Mouse (Mus musculus): ENCODE measurements around the gene Spem2. TPM values are rescaled to one million over a fixed set of nuclear protein-coding genes. Genes with fewer than 3 reads are reported as not detected.
A peak's percentile ranks its signal among the peaks of the same experiment; 100 is the strongest.

The Spem2 gene
- polyA plus RNA-seq, 1 experiment from 2014 or later = not detected

DNA sequence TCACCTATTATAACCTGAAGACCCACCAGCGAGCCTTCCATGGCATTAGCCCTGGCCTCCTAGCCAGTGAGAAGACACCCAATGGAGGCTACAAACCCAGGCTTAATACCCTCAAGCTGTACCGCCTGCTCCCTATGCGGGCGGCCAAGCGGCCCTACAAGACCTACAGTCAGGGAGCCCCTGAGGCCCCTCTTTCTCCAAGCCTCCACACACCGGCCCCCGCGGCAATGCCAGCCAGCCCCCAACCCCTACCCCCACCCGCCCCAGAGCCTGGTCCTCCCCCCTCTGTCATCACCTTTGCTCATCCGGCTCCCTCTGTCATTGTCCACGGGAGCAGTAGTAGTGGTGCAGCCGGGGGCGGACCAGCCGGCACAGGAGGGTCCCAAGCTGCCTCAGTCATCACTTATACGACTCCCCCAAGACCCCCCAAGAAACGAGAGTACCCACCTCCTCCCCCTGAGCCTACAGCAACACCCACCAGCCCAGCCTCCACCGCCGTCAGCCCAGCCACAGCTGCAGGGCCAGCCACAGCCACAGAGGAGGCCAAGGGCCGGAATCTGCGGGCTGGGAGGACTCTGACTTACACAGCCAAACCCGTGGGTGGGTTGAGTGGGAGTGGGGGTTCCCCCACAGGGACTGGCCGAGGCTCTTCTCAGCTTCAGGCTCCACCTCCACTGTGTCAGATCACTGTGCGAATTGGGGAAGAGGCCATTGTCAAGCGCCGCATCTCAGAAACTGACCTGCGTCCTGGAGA is 40.6 kb downstream of the Spem2 start:
- WGBS = 60% methylated on average over 26 of the region's 26 CpGs
- 0 out of 2 replicates have a peak, but pooled peaks have one; percentile 11 for ATAC-seq (ENCODE audit: extremely low read depth, insufficient number of reproducible peaks, low FRiP score, low TSS enrichment)
- Histone ChIP-seq H3K36me3 (peaks cover 41% of the 10 kb centered on the region), H3K27me3 (replicated peaks) (peaks cover 11% of the 10 kb centered on the region; the same call in 1 of the 2 replicates), H3K9ac (peak overlapping the region; percentile 10; the same call in 1 of the 2 replicates), H3K27ac (replicated peaks) (no peak overlapping the region), H3K4me3 (no peak overlapping the region), H3K4me1 (peaks cover 40% of the 10 kb centered on the region), H3K4me2 (no peak overlapping the region), H3K9me3 (no peaks in the 10 kb centered on the region)

DNA sequence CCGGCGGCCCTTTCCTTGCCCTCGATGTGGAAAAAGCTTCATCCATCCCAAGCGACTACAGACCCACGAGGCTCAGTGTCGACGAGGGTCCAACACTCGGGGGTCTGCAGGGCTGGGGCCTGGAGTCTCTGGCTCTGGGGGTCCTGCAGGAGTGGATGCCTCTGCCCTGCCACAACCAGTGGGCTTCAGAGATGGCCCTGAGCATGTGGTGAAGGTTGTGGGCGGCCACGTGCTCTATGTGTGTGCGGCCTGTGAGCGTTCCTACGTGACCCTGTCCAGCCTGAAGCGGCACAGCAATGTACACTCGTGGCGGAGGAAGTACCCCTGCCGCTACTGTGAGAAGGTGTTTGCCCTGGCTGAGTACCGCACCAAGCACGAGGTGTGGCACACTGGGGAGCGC is 41.8 kb downstream of the Spem2 start:
- peaks cover 11% of the 10 kb centered on the region; the same call in 1 of the 2 replicates for H3K27me3 ChIP-seq (replicated peaks)
- H3K9ac ChIP-seq = no peak overlapping the region
- H3K27ac ChIP-seq (replicated peaks) = no peak overlapping the region
- no peak for ATAC-seq (ENCODE audit: extremely low read depth, insufficient number of reproducible peaks, low FRiP score, low TSS enrichment)
- no peak overlapping the region for H3K4me3 ChIP-seq
- 73% methylated on average over 20 of the region's 20 CpGs for WGBS
- H3K4me1 ChIP-seq = peaks cover 40% of the 10 kb centered on the region
- peaks cover 41% of the 10 kb centered on the region for H3K36me3 ChIP-seq
- no peaks in the 10 kb centered on the region for H3K9me3 ChIP-seq
- no peak overlapping the region for H3K4me2 ChIP-seq

DNA sequence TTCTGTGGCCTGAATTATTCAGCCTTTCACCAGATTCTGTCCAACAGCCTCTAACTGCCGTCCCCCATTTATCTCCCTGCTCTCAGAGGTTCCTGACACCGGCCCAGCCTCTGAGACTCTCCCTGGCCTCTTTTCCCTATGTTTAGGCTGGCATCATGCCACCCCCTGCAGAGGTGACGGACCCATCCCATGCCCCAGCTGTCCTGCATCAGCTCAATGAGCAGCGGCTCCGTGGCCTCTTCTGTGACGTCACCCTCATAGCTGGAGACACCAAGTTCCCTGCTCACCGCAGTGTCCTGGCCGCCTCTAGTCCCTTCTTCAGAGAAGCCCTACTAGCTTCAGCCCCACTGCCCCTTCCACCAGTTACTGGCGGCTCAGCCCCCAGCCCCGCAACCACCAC is 42.5 kb downstream of the Spem2 start:
- peaks cover 40% of the 10 kb centered on the region for H3K4me1 ChIP-seq
- no peak overlapping the region for H3K4me3 ChIP-seq
- no peak overlapping the region; the same call in 1 of the 2 replicates for H3K9ac ChIP-seq
- 56% methylated on average over 10 of the region's 10 CpGs for WGBS
- no peaks in the 10 kb centered on the region for H3K9me3 ChIP-seq
- peaks cover 47% of the 10 kb centered on the region for H3K36me3 ChIP-seq
- H3K27ac ChIP-seq (replicated peaks) = no peak overlapping the region
- no peak for ATAC-seq (ENCODE audit: extremely low read depth, insufficient number of reproducible peaks, low FRiP score, low TSS enrichment)
- peaks cover 9% of the 10 kb centered on the region; the same call in 1 of the 2 replicates for H3K27me3 ChIP-seq (replicated peaks)
- H3K4me2 ChIP-seq = no peak overlapping the region

DNA sequence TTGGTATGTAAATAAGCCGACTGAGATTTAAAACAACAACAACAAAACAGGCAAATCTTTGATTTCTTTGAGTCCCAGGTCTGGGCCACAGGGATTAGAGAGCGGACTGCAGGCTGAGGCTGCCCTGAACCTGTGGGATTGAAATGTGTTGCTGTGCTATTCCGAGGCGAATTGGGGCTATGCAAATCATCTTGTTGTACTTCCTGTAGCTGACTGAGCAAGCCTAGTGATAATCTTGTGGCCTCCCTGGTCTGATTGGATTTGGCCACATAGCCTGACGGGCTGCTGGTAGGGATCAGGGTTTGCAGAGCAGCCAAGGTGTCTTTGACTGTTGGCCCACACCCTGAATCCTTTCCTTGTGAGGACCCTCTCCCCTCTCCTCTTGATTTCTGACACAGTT is 43.3 kb downstream of the Spem2 start:
- ATAC-seq (ENCODE audit: extremely low read depth, insufficient number of reproducible peaks, low FRiP score, low TSS enrichment) = no peak
- Histone ChIP-seq H3K36me3 (peaks cover 53% of the 10 kb centered on the region), H3K27me3 (replicated peaks) (peaks cover 5% of the 10 kb centered on the region; the same call in 1 of the 2 replicates), H3K9ac (no peak overlapping the region), H3K4me1 (peaks cover 41% of the 10 kb centered on the region), H3K27ac (replicated peaks) (no peak overlapping the region), H3K4me2 (no peak overlapping the region), H3K4me3 (no peak overlapping the region), H3K9me3 (no peaks in the 10 kb centered on the region)
- 50% methylated on average over 5 of the region's 5 CpGs for WGBS

DNA sequence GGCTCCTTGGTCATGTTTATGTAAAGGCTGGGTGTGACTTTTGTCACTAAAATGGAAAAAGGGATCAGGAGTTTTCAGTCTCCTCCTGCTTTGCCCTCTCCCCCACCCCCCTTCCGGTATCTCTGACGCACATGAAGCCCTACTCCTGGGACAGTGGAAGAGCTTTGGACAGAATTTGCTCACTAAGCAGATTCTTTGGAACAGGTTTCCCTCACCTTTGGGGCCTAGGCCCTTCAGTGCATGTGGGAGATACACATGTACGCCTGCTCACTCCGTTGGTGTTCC is 50.7 kb downstream of the Spem2 start:
- H3K27me3 ChIP-seq (replicated peaks) = no peaks in the 10 kb centered on the region
- 45% methylated on average over 4 of the region's 4 CpGs for WGBS
- H3K4me1 ChIP-seq = peaks cover 37% of the 10 kb centered on the region
- H3K36me3 ChIP-seq = peaks cover 15% of the 10 kb centered on the region; the same call in 1 of the 2 replicates
- peak overlapping the region; percentile 69 for H3K4me2 ChIP-seq
- no peaks in the 10 kb centered on the region for H3K9me3 ChIP-seq
- H3K9ac ChIP-seq = peak overlapping the region; percentile 97
- peak overlapping the region; percentile 87 for H3K27ac ChIP-seq (replicated peaks)
- no peak for ATAC-seq (ENCODE audit: extremely low read depth, insufficient number of reproducible peaks, low FRiP score, low TSS enrichment)
- peak overlapping the region; percentile 72 for H3K4me3 ChIP-seq

DNA sequence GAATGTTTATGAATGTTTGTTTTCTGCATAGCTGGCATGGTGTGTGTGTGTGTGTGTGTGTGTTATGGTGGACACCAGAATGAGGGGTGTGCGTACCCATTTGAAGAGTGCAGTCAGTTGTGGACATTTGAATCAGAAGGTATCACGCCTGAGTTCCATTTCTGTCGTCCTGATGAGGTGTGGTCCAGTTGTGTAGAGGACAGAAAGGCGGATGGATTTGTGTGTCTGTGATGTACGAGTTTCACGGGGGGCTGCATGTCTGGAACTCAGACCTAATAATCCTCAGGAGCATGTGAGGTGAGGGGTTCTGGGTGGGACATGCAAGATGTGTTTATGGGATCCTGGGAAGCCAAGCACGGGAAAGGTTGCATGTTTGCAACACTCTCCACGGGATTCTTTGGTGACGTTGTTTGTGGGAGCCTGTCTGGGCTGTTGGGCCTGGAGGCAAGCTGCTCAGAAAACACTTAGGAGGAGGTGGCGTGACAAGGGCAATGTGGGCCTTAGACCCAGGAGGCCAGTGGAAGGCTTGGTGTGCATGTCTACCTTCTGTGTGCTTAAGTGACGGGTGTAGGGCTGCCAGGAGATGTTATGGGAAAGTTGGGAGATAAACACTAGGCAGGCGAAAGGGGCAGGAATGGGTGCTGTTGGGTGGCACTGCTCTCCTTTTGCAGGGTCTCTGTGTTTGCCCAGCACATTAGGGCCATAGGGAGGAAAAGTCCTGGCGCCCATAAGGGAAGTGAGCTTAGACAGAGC is 51.2 kb downstream of the Spem2 start:
- peak overlapping the region; percentile 87 for H3K27ac ChIP-seq (replicated peaks)
- peaks cover 37% of the 10 kb centered on the region for H3K4me1 ChIP-seq
- peaks cover 15% of the 10 kb centered on the region; the same call in 1 of the 2 replicates for H3K36me3 ChIP-seq
- H3K27me3 ChIP-seq (replicated peaks) = no peaks in the 10 kb centered on the region
- H3K4me2 ChIP-seq = peak overlapping the region; percentile 69
- peak overlapping the region; percentile 97 for H3K9ac ChIP-seq
- WGBS = 46% methylated on average over 13 of the region's 13 CpGs
- H3K4me3 ChIP-seq = peak overlapping the region; percentile 72
- no peaks in the 10 kb centered on the region for H3K9me3 ChIP-seq
- no peak; the same call in 1 of the 2 replicates for ATAC-seq (ENCODE audit: extremely low read depth, insufficient number of reproducible peaks, low FRiP score, low TSS enrichment)

Other genes with a start within 250 kb of the Spem2 start
- gene Wrap53, start 238.2 kb downstream of the Spem2 start, polyA plus RNA-seq (2015; fragmentation: Nextera tagmentation; extraction: Ambion mirVana) = 16.8 TPM in 2 replicates
- gene Trp53, start 238.1 kb downstream of the Spem2 start, polyA plus RNA-seq (2015; fragmentation: Nextera tagmentation; extraction: Ambion mirVana) = 82.6 and 86.5 TPM in 2 replicates
- 24.5 and 25.0 TPM in 2 replicates for gene Atp1b2, start 212.5 kb downstream of the Spem2 start, polyA plus RNA-seq (2015; fragmentation: Nextera tagmentation; extraction: Ambion mirVana)
- 0.23 and 1.7 TPM in 2 replicates for gene Shbg, start 200.6 kb downstream of the Spem2 start, polyA plus RNA-seq (2015; fragmentation: Nextera tagmentation; extraction: Ambion mirVana)
- gene Sat2, start 196.4 kb downstream of the Spem2 start, polyA plus RNA-seq (2015; fragmentation: Nextera tagmentation; extraction: Ambion mirVana) = 17.5 and 18.1 TPM in 2 replicates
- 22.1 and 25.6 TPM in 2 replicates for gene Fxr2, start 185.5 kb downstream of the Spem2 start, polyA plus RNA-seq (2015; fragmentation: Nextera tagmentation; extraction: Ambion mirVana)
- not detected in 2 replicates for gene Sox15, start 163.2 kb downstream of the Spem2 start, polyA plus RNA-seq (2015; fragmentation: Nextera tagmentation; extraction: Ambion mirVana)
- 51.3 and 52.0 TPM in 2 replicates for gene Mpdu1, start 155.8 kb downstream of the Spem2 start, polyA plus RNA-seq (2015; fragmentation: Nextera tagmentation; extraction: Ambion mirVana)
- 8.8 and 10.5 TPM in 2 replicates for gene Cd68, start 152.3 kb downstream of the Spem2 start, polyA plus RNA-seq (2015; fragmentation: Nextera tagmentation; extraction: Ambion mirVana)
- gene Eif4a1, start 146.0 kb downstream of the Spem2 start, polyA plus RNA-seq (2015; fragmentation: Nextera tagmentation; extraction: Ambion mirVana) = 372 and 373 TPM in 2 replicates
- gene Senp3, start 136.4 kb downstream of the Spem2 start, polyA plus RNA-seq (2015; fragmentation: Nextera tagmentation; extraction: Ambion mirVana) = 59.2 and 63.5 TPM in 2 replicates
- 0.23 and 0.38 TPM in 2 replicates for gene Tnfsf13, start 132.7 kb downstream of the Spem2 start, polyA plus RNA-seq (2015; fragmentation: Nextera tagmentation; extraction: Ambion mirVana)
- gene Tnfsf12, start 122.6 kb downstream of the Spem2 start, polyA plus RNA-seq (2015; fragmentation: Nextera tagmentation; extraction: Ambion mirVana) = 4.7 and 5.7 TPM in 2 replicates
- 3.3 and 3.4 TPM in 2 replicates for gene Tnfsfm13, start 122.4 kb downstream of the Spem2 start, polyA plus RNA-seq (2015; fragmentation: Nextera tagmentation; extraction: Ambion mirVana)
- 16.1 and 19.1 TPM in 2 replicates for gene Polr2a, start 59.8 kb downstream of the Spem2 start, polyA plus RNA-seq (2015; fragmentation: Nextera tagmentation; extraction: Ambion mirVana)
- gene Slc35g3, start 56.5 kb downstream of the Spem2 start, polyA plus RNA-seq (2015; fragmentation: Nextera tagmentation; extraction: Ambion mirVana) = 0.19 and 0.51 TPM in 2 replicates
- gene Zbtb4, start 52.6 kb downstream of the Spem2 start, polyA plus RNA-seq (2015; fragmentation: Nextera tagmentation; extraction: Ambion mirVana) = 2.7 and 3.1 TPM in 2 replicates
- 6.8 and 7.9 TPM in 2 replicates for gene Chrnb1, start 22.5 kb downstream of the Spem2 start, polyA plus RNA-seq (2015; fragmentation: Nextera tagmentation; extraction: Ambion mirVana)
- 2.0 and 2.3 TPM in 2 replicates for gene Fgf11, start 16.6 kb downstream of the Spem2 start, polyA plus RNA-seq (2015; fragmentation: Nextera tagmentation; extraction: Ambion mirVana)
- gene Tmem102, start 12.8 kb downstream of the Spem2 start, polyA plus RNA-seq (2015; fragmentation: Nextera tagmentation; extraction: Ambion mirVana) = 1.8 and 1.9 TPM in 2 replicates
- not detected in 2 replicates for gene Gm39566, start 3.2 kb downstream of the Spem2 start, polyA plus RNA-seq (2015; fragmentation: Nextera tagmentation; extraction: Ambion mirVana)
- gene Spem1, start 3.7 kb upstream of the Spem2 start, polyA plus RNA-seq (2015; fragmentation: Nextera tagmentation; extraction: Ambion mirVana) = not detected in 2 replicates
- 2.0 and 2.4 TPM in 2 replicates for gene Nlgn2, start 19.3 kb upstream of the Spem2 start, polyA plus RNA-seq (2015; fragmentation: Nextera tagmentation; extraction: Ambion mirVana)
- gene Tmem256, start 20.0 kb upstream of the Spem2 start, polyA plus RNA-seq (2015; fragmentation: Nextera tagmentation; extraction: Ambion mirVana) = 330 and 361 TPM in 2 replicates
- 75.4 and 76.2 TPM in 2 replicates for gene Plscr3, start 27.9 kb upstream of the Spem2 start, polyA plus RNA-seq (2015; fragmentation: Nextera tagmentation; extraction: Ambion mirVana)
- gene Tnk1, start 40.3 kb upstream of the Spem2 start, polyA plus RNA-seq (2015; fragmentation: Nextera tagmentation; extraction: Ambion mirVana) = 0.38 and 0.56 TPM in 2 replicates
- gene Tmem95, start 59.6 kb upstream of the Spem2 start, polyA plus RNA-seq (2015; fragmentation: Nextera tagmentation; extraction: Ambion mirVana) = not detected in 2 replicates
- 3.9 TPM in 2 replicates for gene Kctd11, start 62.9 kb upstream of the Spem2 start, polyA plus RNA-seq (2015; fragmentation: Nextera tagmentation; extraction: Ambion mirVana)
- 7.0 and 8.2 TPM in 2 replicates for gene Acap1, start 77.1 kb upstream of the Spem2 start, polyA plus RNA-seq (2015; fragmentation: Nextera tagmentation; extraction: Ambion mirVana)
- 4.0 and 4.1 TPM in 2 replicates for gene 2810408A11Rik, start 82.5 kb upstream of the Spem2 start, polyA plus RNA-seq (2015; fragmentation: Nextera tagmentation; extraction: Ambion mirVana)
- gene Neurl4, start 82.6 kb upstream of the Spem2 start, polyA plus RNA-seq (2015; fragmentation: Nextera tagmentation; extraction: Ambion mirVana) = 7.8 and 8.1 TPM in 2 replicates
- gene Gps2, start 95.4 kb upstream of the Spem2 start, polyA plus RNA-seq (2015; fragmentation: Nextera tagmentation; extraction: Ambion mirVana) = 45.0 and 52.2 TPM in 2 replicates
- 1,157 and 1,215 TPM in 2 replicates for gene Eif5a, start 103.5 kb upstream of the Spem2 start, polyA plus RNA-seq (2015; fragmentation: Nextera tagmentation; extraction: Ambion mirVana)
- 3.1 TPM in 2 replicates for gene Ybx2, start 117.3 kb upstream of the Spem2 start, polyA plus RNA-seq (2015; fragmentation: Nextera tagmentation; extraction: Ambion mirVana)
- 25.8 and 30.3 TPM in 2 replicates for gene Slc2a4, start 129.7 kb upstream of the Spem2 start, polyA plus RNA-seq (2015; fragmentation: Nextera tagmentation; extraction: Ambion mirVana)
- gene Cldn7, start 146.3 kb upstream of the Spem2 start, polyA plus RNA-seq (2015; fragmentation: Nextera tagmentation; extraction: Ambion mirVana) = 6.3 and 7.4 TPM in 2 replicates
- gene Ctdnep1, start 162.7 kb upstream of the Spem2 start, polyA plus RNA-seq (2015; fragmentation: Nextera tagmentation; extraction: Ambion mirVana) = 21.0 and 21.1 TPM in 2 replicates
- gene Elp5, start 164.1 kb upstream of the Spem2 start, polyA plus RNA-seq (2015; fragmentation: Nextera tagmentation; extraction: Ambion mirVana) = 111 and 119 TPM in 2 replicates
- gene Gabarap, start 172.7 kb upstream of the Spem2 start, polyA plus RNA-seq (2015; fragmentation: Nextera tagmentation; extraction: Ambion mirVana) = 456 and 466 TPM in 2 replicates
- gene Phf23, start 177.3 kb upstream of the Spem2 start, polyA plus RNA-seq (2015; fragmentation: Nextera tagmentation; extraction: Ambion mirVana) = 43.8 and 47.9 TPM in 2 replicates
- 20.7 and 22.0 TPM in 2 replicates for gene Dvl2, start 182.1 kb upstream of the Spem2 start, polyA plus RNA-seq (2015; fragmentation: Nextera tagmentation; extraction: Ambion mirVana)
- 131 and 140 TPM in 2 replicates for gene Acadvl, start 196.9 kb upstream of the Spem2 start, polyA plus RNA-seq (2015; fragmentation: Nextera tagmentation; extraction: Ambion mirVana)
- gene Dlg4, start 198.5 kb upstream of the Spem2 start, polyA plus RNA-seq (2015; fragmentation: Nextera tagmentation; extraction: Ambion mirVana) = 4.7 and 5.1 TPM in 2 replicates
- gene Asgr1, start 235.6 kb upstream of the Spem2 start, polyA plus RNA-seq (2015; fragmentation: Nextera tagmentation; extraction: Ambion mirVana) = 0.24 TPM in 1 of 2 replicates, not detected in the other

All from heart, embryonic 13.5 days (tissue).